Mouse (Mus musculus) left cerebral cortex, adult 18-20 months (tissue): Measurements from ENCODE around the gene Gm11444. TPM values are rescaled to one million over a fixed set of nuclear protein-coding genes. Genes with fewer than 3 reads are reported as not detected.

Source experiments
- DNase-seq, 2 experiments: peaks; one replicate each; pipeline ENCODE4 v3.0.0; 2021 to 2022; ENCODE audit warnings: low spot score in 2 of 2, mixed read lengths in 1 of 2
- total RNA-seq, 2 experiments: library from RNA; stranded (reverse); gene quantifications; 2 replicates each; pipeline ENCODE4 v1.2.3; 2021

Gene Gm11444
- total RNA-seq, 2 experiments from 2014 or later: not detected

DNA sequence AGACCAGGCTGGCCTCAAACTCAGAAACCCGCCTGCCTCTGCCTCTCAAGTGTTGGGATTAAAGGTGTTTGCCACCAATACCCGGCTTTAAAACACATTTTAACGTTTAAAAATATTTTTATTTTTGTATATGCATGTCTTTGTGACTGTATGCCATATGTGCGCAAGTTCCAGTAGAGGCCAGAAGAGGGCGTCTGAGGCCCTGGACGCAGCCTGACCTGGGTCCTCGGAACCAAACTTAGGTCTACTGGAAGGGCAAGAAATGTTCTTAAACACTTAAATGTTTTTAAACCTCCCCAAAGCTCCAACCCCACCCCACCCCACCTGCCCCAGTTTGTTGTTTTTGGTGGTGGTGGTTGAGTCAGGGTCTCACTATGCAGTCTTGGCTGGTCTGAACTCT lies 14.2 kb upstream of the Gm11444 start:
- no peak for DNase-seq

DNA sequence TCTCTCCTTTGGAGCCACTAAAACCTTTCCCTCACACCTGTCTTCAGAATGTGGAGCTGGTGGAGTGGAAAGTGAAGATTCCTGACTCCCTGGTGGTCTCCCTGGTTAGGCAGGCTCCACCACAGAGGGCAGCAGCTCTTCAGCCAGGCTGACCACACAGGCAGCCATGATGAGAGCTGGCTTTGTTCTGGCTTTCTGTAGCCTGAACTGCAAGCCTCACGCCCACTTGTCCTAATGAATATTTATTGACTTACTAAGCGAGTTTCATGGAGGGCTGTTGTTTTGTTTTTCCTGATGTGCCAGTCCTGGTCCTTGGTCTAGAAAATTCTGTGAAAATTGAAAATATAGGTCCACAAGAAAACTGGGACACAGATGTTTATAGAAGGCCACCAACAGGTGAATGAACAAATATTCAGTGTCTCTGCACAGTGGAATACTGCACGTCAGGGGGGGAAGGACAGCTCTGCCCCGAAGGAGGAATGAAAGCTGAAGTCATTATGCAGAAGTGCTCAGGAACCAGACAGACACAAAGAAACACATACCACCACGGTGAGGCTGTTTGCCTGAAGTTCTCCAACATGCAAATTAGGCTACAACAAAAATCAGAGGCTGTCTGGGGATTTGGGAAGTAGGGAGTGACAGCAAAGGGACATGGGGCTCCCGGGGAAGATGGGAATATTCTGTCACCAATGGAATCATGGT lies 8.0 kb upstream of the Gm11444 start:
- DNase-seq: no peak

DNA sequence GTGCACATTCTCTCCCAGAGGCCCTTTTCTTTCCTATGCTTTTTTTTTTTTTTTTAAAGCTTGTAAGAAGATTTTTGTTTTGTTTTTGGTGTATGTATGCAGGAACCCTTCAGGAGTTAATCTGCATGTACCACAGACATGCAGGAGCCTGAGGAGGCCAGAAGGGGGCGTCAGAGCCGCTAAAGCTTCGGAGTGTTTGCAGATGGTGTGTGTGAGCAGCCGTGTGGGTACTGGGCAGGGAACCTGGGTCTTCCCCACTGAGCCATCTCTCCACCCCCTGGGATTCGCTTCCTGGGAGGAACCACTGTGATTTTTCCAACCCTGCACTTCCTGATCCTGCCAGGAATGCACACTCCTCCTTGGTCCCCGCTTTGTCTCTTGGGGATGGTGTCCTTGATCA lies 625 bp upstream of the Gm11444 start:
- DNase-seq: no peak

DNA sequence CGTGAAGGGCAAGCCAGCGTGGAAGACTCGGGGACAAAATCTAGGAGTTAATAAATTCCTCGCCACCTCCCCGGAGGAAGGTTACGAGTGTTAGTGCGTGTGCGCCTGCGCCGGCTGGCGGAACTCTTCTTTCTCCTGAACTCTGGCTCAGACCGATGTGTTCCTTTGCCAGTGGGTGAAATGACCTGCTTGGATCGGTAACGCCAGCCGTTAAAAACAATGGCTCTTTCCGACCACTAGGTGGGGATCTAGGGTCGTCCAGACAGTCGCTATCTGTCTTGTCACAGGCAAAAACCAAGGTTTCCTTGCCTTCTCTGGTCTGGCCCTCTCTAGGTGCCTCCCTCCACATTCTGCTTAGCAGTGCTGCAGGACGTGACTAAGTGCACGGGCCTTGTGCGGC lies 1.1 kb downstream of the Gm11444 start:
- DNase-seq: peak in 1 of 2 experiments; percentile 55

DNA sequence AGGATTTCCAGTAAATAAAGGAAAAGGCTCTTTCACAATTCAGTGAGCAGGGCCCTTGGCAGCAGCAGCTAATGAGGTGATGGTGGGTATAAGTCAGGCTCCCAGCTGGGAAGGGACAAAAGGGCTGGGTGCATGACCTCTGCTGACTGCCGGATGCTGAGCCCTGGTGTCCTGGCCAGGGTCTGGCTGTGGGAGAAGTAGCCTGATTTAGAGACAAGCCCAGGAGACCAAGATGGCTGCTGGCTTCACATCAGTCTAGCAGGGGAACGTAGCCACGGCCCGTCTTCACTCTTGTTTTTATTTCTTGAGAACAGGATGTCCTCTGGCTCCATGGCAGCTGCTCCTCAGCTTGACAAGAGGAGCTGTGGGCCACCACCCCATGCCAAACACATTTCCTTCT lies 3.6 kb downstream of the Gm11444 start:
- DNase-seq: no peak

DNA sequence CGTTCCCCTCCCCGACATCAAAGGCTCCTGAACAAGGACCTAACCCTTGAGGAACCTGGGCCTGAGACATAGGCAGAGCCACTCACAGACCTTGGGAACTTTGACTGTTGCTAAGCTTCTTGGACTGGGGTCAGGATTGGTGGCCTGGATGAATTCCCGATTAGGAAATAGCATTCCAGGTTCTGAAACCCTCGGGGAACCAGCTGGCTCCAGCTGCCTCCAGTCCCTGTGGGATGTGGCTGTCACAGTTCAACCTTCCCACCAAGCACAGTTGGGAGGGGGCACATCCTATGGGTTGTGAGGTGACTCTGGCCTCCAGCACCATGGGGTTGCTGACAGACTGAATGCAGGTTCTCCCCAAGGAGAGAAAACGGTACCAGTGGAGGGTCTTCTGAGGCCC lies 4.2 kb downstream of the Gm11444 start:
- DNase-seq: no peak

DNA sequence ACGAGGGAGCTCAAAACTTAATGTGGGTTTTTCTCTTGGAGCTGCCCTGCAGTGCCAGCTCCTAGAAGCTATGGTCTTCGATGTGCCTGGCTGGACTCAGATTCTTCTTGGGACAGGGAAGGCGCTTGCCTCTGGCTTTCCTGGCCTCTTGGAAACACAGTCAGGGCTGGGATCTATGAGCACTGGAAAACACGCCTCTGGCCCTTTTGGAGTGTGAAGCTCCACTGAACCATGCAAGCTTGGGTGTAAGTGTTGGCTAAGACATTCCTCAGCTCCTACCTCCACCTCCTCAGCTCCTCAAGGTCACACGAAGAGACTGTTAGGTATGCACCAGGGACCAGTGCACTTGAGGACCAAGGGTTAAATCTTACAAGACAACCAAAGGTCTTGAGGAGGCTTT lies 5.2 kb downstream of the Gm11444 start:
- no peak for DNase-seq

DNA sequence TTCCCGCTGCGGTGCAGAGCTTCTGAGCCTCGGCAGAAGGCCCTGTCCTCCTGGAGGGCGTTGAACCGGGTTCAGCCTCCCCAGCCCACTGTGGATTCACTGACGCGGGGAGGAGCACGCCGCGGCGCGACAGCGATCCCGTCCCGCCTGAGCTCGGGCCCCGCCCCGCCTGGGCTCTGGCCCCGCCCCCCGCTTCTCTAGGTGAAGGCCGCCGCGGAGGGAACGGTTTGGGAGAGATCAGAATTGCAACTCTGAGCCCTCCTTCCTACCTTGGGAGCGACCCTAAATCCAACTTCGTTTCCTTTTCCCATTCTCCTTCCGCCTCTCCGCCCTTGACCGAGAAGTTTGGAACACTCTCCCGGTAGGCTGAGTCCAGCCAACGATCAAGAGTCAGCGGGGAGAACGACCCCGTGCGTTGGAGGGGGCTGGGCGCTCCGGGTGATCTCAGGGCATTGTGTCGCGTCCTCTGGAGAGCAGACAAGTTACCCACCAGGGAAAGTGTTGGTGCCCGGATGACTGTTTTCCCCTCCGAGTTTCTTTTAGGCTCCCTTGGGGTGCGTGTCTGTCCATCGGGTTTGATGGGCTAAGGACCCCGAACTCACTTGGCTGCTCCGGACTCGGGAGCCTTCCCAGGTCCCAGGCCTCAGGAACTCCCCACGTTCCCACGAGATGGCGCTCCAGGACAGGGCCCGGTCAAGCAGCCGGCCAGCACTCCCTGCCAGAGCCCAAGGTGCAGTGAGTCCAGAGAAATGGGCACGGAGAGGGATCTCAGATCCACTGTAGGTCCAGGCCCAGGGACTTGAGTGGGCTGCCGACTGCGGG lies 5.8 kb downstream of the Gm11444 start:
- peak; percentile 77 to 86 for DNase-seq

DNA sequence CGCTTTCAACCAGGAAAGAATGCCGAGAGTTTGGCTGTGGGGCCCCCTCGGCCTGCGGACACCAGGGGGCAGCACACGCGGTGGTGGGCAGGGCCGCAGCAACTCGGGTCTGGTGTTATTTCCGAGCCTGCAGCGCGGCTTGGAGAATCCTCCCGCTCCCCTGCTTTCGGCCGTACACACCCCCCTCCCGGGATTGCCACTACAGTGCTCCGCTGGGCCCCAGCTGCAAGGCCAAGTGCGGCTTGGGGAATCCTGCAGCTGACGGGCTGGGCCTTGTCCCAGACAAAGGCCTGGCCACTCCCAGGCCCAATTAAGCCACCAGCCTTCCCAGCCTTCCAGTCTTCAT lies 6.8 kb downstream of the Gm11444 start:
- DNase-seq: no peak

DNA sequence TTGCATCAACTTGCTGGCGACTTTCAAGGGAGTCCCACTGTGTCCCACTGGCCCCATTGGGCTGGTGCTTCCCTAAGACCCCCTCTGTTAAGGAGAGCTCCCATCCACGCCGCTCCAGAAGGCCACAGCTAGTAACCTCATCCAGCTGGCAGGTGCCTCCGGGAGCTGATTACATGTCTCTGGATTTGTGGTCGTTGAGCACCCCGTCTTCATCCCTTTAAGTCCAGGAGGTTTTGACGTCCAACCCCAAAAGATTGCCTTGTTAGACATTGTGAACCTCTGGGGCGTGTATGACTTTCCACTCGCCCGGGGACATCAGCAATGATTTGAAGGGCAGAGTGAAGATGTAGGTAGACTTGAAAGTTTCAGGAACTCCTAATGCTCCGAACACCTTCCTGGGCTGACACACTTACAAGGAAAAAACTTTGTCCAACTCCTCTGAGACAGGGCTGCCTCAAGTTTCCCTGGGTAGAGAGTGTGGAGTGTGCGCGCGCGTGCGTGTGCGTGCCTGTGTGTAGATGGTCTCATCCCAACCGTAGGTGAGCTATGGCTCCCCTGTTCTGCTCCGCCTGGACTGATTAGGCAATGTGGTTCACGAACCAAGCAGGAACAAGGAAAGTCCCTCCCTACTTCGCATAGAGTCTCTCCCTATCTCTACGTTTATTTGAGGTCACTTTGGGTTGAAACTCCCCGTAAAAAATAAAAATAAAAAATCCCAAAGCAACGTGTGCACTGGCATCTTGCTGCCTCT lies 7.4 kb downstream of the Gm11444 start:
- DNase-seq: no peak

DNA sequence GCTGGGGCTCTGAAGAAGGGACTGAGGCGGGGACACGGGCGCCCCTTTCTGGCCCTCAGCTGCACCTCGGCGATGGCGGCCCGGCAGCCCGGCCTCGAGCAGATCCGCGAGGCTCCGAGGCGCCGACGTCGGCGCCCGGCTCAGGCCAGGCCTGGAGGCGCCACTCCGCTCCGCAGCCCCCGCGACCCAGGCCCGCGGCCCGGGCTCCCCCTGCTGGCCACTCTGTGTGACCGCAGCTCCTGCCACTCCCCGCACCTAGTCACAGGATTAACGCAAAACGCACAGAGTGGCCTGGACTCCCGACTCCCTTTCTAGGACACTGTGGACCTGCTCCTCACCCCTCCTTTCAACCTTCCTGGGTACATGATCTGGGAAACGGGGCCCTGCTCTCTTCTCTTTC lies 8.2 kb downstream of the Gm11444 start:
- peak in 1 of 2 experiments; percentile 41 for DNase-seq

DNA sequence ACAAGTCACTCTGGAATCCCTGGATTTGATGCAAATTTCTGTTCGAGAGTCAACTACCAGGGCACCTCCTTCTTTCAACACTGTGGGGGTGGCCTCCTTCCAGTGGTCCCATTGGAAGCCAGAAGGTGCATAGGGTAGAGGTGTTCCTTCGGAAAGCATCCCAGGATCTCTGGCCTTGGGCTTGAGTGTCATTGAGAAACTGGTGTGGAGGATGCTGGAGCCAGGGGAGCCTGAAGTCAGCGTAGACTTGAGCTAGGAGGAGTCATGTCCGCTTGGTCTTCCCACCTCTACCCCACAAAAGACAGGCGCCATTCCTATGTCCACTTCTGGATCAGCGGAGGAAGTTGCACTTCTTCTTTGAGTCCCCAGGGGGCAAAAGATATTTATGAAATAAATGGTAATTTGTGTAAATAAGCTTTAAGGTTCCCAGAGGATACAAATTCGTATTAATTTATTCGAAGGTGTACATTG lies 8.9 kb downstream of the Gm11444 start:
- no peak for DNase-seq

DNA sequence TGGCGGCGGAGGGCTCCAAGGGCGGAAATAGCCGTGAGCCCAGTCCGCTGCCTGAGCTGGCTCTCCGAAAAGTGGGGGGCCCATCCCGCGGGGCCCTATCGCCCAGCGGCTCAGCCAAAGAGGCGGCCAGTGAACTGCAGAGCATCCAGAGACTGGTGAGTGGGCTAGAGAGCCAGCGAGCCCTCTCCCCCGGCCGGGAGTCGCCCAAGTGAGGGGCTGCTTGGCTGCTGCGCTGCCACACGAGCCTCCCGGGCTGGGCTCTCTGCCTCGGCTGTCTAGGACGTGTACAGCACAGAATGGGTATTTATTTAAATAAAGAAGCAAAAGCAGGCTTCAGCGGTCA lies 9.4 kb downstream of the Gm11444 start:
- no peak for DNase-seq

DNA sequence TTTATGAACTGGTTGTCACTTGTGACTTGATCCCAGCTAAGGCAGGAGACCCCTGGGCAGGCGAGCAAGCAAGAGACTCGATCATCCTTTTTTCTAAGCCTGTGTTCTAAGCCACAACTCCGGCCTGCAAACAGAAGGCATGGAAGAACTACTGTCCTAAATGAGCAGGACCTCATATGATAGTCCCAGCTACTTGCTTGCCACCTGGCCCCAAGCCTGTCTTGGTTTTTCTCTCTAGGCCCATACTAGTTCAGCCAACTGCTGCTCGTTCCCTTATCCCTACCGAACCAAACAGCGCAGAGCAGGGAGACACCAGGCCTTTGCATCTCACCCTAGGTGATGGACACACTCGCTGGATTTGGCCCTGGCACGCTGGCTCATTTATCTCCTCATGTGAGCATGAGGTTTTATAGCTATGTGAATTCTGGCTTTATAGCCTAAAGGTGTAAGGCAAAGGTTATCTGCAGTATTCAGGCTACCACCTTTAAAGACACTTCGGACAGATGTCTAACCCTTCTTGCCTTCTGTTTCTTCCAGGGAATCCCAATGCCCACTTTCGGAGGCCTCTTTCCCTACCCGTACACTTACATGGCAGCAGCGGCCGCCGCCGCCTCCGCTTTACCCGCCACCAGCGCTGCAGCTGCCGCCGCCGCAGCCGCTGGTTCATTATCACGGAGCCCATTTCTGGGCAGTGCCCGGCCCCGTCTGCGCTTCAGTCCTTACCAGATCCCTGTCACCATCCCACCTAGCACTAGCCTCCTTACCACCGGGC lies 9.9 kb downstream of the Gm11444 start:
- DNase-seq: no peak

DNA sequence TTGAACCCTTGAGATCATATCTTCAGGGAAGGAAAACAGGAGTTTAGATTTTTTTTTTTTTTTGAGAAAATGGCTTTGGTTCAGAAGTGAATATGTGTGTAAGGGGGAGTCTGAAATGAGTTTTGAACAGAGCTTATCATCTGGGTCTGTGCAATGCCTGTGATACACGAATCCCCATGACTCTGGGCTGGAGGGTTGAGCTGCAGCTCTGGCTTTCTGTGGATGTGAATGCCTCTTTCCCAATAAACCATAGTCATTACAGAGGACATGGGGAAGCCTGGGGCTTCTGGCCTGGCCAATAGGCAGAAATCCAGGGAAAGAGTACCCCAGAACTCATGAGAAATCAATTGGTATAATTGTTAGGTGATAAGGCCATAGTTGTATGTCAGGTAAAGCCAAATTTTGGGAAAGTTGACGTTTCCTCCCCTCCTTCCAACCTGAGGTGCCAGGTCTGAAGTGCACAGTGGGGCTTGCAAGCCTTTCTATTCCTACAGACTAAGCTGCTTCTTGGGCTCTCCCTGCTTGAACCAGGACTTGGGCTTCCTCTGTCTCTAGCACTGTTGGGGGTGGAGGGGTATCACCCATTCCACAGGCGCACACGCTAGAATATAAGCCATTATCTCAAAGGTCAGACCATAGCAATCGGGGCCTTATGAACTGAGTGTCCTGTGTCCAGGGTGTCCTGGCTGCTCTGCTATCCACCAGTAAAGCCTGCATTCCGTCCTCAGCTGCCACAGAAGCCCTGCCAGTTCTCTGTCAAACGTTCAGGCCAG lies 10.7 kb downstream of the Gm11444 start:
- DNase-seq: no peak

DNA sequence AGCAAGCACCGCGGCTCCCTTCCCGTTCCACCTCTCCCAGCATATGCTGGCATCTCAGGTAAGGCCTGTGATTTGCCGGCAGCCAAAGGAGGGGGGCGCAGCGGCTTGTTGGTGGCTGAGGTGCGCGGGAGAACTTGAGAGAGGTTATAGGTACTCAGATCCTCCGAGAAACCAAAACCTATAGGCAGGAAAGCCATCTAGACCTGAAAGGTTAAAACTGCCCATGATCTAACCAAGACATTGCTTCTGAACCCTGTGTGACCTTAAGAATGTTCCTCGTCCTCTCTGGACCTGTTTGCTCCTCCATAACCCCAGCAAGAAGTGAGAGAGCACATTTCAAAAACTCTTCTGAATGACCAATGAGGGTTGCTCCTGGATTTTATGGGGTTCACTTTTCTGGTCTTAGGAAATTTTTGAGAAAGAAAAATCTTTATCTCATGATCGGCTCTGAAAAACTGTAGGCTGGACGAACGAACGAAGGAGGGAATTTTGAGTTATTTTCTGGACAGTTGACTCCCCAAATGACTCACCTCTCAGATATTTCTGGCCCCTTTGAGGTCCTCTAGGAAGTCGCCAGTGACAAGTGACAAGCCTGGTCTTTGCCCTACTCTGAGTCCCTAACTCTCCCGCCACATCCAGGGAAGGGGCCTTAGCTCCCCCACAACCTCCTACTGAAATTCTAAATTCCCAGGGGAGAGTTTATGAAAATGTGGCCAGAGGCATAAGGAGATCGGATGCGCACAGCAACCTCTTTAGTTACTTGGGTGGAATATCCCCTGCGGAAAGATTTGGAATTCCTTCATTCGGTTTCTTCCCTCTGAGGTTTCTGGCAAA lies 11.5 kb downstream of the Gm11444 start:
- DNase-seq: no peak

DNA sequence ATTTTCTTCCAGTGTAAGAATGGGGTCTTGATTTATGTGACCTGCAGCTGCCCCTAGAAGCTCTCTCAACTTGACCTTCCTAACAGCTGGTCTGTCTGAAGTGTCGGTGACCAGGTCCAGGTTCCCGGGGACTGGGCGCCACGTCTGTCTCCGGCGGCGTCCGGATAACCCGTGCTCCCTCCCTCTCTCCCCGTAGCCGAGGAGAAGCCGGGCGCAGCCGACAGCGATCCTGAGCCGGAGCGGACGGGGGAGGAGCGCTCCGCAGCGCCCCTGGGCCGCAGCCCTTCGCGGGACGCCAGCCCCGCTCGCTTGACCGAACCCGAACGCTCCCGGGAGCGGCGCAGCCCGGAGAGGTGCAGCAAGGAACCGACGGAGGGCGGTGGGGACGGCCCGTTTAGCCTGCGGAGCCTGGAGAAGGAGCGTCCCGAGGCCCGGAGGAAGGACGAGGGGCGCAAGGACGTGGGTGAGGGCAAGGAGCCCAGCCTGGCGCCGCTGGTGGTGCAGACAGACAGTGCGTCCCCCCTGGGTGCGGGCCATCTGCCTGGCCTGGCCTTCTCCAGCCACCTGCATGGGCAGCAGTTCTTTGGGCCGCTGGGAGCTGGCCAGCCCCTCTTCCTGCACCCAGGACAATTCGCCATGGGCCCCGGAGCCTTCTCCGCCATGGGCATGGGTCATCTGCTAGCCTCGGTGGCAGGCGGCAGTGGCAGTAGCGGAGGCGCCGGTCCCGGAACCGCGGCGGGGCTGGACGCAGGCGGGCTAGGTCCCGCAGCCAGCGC lies 12.3 kb downstream of the Gm11444 start:
- DNase-seq: no peak

DNA sequence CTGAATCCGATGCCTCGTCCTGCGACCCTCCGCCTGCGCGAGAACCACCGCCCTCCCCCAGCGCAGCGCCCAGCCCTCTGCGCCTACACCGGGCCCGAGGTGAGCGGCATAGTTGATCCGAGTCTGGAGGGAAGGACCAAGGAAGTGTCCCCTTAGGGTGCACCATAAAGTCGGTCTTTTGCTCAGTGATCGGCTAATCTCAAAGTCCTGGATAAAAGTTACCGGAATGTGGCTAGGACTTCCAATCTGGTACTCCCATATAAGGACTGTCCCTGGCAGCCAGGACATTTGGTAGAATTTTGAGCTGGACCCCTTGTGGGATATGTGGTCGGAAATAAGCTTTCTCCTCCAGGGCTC lies 12.9 kb downstream of the Gm11444 start:
- no peak for DNase-seq
